Comparison of ENCODE assay signal across 8 mouse cellular contexts in genomic region chr10:108330964-108331363, GRCm38 (mm10). TPM values are rescaled to one million over a fixed set of nuclear protein-coding genes. Genes with fewer than 3 reads are reported as not detected.
A peak's percentile ranks its signal among the peaks of the same experiment; 100 is the strongest.
DNase-seq lines count a peak whose midpoint lies in the region; ATAC-seq and TF ChIP-seq lines count a peak whose summit lies in the region.

No protein-coding gene starts in this region.

- H3K4me3 ChIP-seq in testis, adult 2 months (ENCODE audit: control insufficient read depth, low read depth, low read length) = peak overlapping the region; percentile 3; the same call in 1 of the 2 replicates
- no peak overlapping the region for H3K4me3 ChIP-seq in liver, embryonic 12.5 days

- 12% methylated on average over 10 of the region's 10 CpGs for WGBS in liver, embryonic 12.5 days (ENCODE audit: insufficient replicate concordance)

- no peak for TF ChIP-seq CTCF in testis, adult 2 months (IDR thresholded peaks at IDR 0.05; ENCODE audit: control insufficient read depth, insufficient read depth, insufficient replicate concordance, low read depth, low read length)

- H3K27me3 ChIP-seq in testis, adult 2 months (ENCODE audit: control insufficient read depth, insufficient read depth, low read length) = no peaks in the 10 kb centered on the region
- peaks cover 45% of the 10 kb centered on the region for H3K27me3 ChIP-seq in liver, embryonic 12.5 days (replicated peaks)

- H3K27ac ChIP-seq in testis, adult 2 months (ENCODE audit: control insufficient read depth, insufficient read depth, low read depth, low read length) = no peak overlapping the region
- H3K27ac ChIP-seq in liver, embryonic 12.5 days = no peak overlapping the region

- no peaks in the 10 kb centered on the region for H3K36me3 ChIP-seq in testis, adult 2 months (ENCODE audit: control insufficient read depth, insufficient read depth, low read length)
- 0 out of 2 replicates have a peak, but pooled peaks cover 4% of the 10 kb centered on the region for H3K36me3 ChIP-seq in liver, embryonic 12.5 days

- H3K4me1 ChIP-seq in testis, adult 2 months (ENCODE audit: control insufficient read depth, insufficient read depth, low read length) = peaks cover 5% of the 10 kb centered on the region
- peaks cover 35% of the 10 kb centered on the region for H3K4me1 ChIP-seq in liver, embryonic 12.5 days

- no peak for ATAC-seq in liver, embryonic 12.5 days

- no peak overlapping the region for H3K9ac ChIP-seq in liver, embryonic 12.5 days

- no peaks in the 10 kb centered on the region for H3K9me3 ChIP-seq in liver, embryonic 12.5 days (replicated peaks)

- DNase-seq in embryo, embryonic 10.5 days (ENCODE audit: low spot score) = peak; percentile 5
- DNase-seq in embryo, embryonic 10 days (ENCODE audit: low spot score) = no peak
- DNase-seq in testis, postnatal 14 days (ENCODE audit: low spot score) = no peak
- peak; percentile 23 to 33 for DNase-seq in urinary bladder, postnatal 36 days (ENCODE audit: low spot score in 2 of 2)
- no peak for DNase-seq in layer of hippocampus, adult 11-12 months (ENCODE audit: low spot score)
- DNase-seq in left cerebral cortex, adult 9 months (ENCODE audit: low spot score in 2 of 2) = no peak

- no peak for TF ChIP-seq POLR2A in testis, adult 2 months (IDR thresholded peaks at IDR 0.05; ENCODE audit: control insufficient read depth, low read depth, low read length)

- peak overlapping the region; percentile 97 for H3K4me2 ChIP-seq in liver, embryonic 12.5 days

RNA-seq across cellular contexts. Expression of gene Pawr, which starts 1.0 kb away (rescaled TPM):
- polyA plus RNA-seq in testis, adult 2 months (2012; rRNA removed) = 0.91 and 1.9 TPM in 2 replicates
- polyA plus RNA-seq in liver, embryonic 12.5 days (2016; fragmentation: Nextera tagmentation; extraction: Ambion mirVana) = 11.6 and 12.6 TPM in 2 replicates

Comparison
In these comparisons a context has a peak if more than half of its experiments do, and no peak if none do; other contexts are left out.
1. DNase-seq: peak in embryo, embryonic 10.5 days (single experiment) and urinary bladder, postnatal 36 days (2 of 2); none in embryo, embryonic 10 days (single experiment), testis, postnatal 14 days (single experiment), layer of hippocampus, adult 11-12 months (single experiment) and left cerebral cortex, adult 9 months (0 of 2).